Mouse (Mus musculus) liver, adult 2 months (tissue): ENCODE data around the gene Zmynd8. TPM values are rescaled to one million over a fixed set of nuclear protein-coding genes. Genes with fewer than 3 reads are reported as not detected.

ENCODE experiments used
- DNase-seq: peaks from one replicate; pipeline ENCODE4 v3.0.0-alpha.2; 2011; ENCODE audit warnings: low read depth, low spot score; ENCODE audit errors: extremely low read depth
- H3K27ac ChIP-seq: fragments of 200-500 bp; replicated peaks from 2 replicates; pipeline ENCODE4 v1.5.1; 2012; ENCODE audit warnings: low read depth, mild to moderate bottlenecking, control low read depth, inconsistent platforms, low read length; ENCODE audit not compliant: insufficient read depth
- H3K27me3 ChIP-seq: fragments of 200-500 bp; 2 replicates; pipeline ENCODE4 v1.6.1; 2012; ENCODE audit warnings: mild to moderate bottlenecking, moderate library complexity, low read length, inconsistent platforms; ENCODE audit not compliant: control insufficient read depth, insufficient read depth
- H3K36me3 ChIP-seq: fragments of 200-500 bp; 2 replicates; pipeline ENCODE4 v1.6.1; 2012; ENCODE audit warnings: low read length, inconsistent platforms; ENCODE audit not compliant: control insufficient read depth, insufficient read depth
- H3K4me1 ChIP-seq: fragments of 200-500 bp; 2 replicates; pipeline ENCODE4 v1.6.1; 2011; ENCODE audit warnings: low read length; ENCODE audit not compliant: control insufficient read depth, insufficient read depth
- H3K4me3 ChIP-seq: fragments of 200-500 bp; 2 replicates; pipeline ENCODE4 v1.5.1; 2011; ENCODE audit warnings: low read depth, mild to moderate bottlenecking, control low read depth, low read length, moderate library complexity; ENCODE audit not compliant: insufficient read depth
- H3K79me2 ChIP-seq: fragments of 200-500 bp; 2 replicates; pipeline ENCODE4 v1.6.1; 2012; ENCODE audit warnings: inconsistent platforms, mild to moderate bottlenecking, low read length, moderate library complexity; ENCODE audit not compliant: control insufficient read depth, insufficient read depth
- H3K9ac ChIP-seq: fragments of 200-500 bp; 2 replicates; pipeline ENCODE4 v1.6.1; 2012; ENCODE audit warnings: low read depth, mild to moderate bottlenecking, control low read depth, inconsistent platforms, low read length
- CTCF ChIP-seq: fragments of 200-500 bp; IDR thresholded peaks from 2 replicates; pipeline ENCODE4 v1.5.1; 2011; ENCODE audit warnings: low read depth, low read length, control low read depth
- POLR2A ChIP-seq: fragments of 200-500 bp; IDR thresholded peaks from 2 replicates; pipeline ENCODE4 v1.6.1; 2011; ENCODE audit warnings: low read length, control low read depth; ENCODE audit not compliant: insufficient read depth; ENCODE audit errors: extremely low read depth
- WGBS: fragments of 180-500 bp; shearing (Covaris S2); methylation state at CpG from one replicate; pipeline ENCODE4 v1.1.7; 2018; 5-methylcytosine and 5-hydroxymethylcytosine counted together
- polyA plus RNA-seq: library from polyadenylated mRNA; depleted of rRNA; stranded (reverse); fragments of >200 nt; gene quantifications from 2 replicates; pipeline ENCODE4 v1.2.3, GENCODE M21; 2012; rRNA removed
- total RNA-seq: library from RNA; depleted of rRNA; stranded (reverse); fragments of >200 nt; gene quantifications from 2 replicates; pipeline ENCODE4 v1.2.3, GENCODE M21; 2014; rRNA removed

Zmynd8 gene
- total and polyA plus RNA-seq, 2 experiments = 7.8 to 10.0 TPM

DNA sequence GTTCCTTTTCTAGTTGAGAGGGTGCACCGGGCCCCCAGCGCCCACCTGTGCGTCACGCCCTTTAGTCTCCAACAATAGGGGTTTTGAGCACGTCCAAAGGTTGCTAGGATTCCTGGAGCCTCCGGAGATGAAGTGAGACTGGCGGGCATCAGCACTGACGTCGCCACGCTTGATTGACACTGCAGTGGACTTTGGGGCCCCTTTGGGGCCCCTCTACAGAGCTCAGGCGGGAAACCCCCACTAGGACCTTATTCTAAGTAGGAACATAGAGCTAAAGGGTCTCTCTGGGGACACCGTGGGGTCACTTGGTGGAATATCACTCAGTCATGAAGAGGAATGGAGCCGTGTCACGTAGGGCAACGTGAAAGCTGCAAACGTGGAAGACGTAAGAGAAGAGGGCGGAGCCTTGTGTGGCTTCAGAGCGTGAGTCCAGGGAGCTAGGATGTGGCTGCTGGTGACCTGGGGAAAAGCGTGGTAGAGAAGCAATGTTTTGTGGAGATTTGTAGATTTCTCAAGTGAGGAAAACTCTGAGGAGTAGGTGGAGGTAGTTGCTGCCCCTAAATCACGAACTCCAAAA is 156.5 kb downstream of the Zmynd8 start:
- H3K79me2 ChIP-seq = no peaks in the 10 kb centered on the region
- no peaks in the 10 kb centered on the region for H3K27me3 ChIP-seq
- 32% methylated on average over 21 of the region's 21 CpGs for WGBS
- H3K36me3 ChIP-seq = no peaks in the 10 kb centered on the region
- no peak overlapping the region for H3K27ac ChIP-seq
- no peaks in the 10 kb centered on the region for H3K4me1 ChIP-seq
- no peak overlapping the region for H3K4me3 ChIP-seq
- TF ChIP-seq POLR2A = no peak
- no peak for TF ChIP-seq CTCF
- H3K9ac ChIP-seq = no peak overlapping the region
- DNase-seq = no peak

DNA sequence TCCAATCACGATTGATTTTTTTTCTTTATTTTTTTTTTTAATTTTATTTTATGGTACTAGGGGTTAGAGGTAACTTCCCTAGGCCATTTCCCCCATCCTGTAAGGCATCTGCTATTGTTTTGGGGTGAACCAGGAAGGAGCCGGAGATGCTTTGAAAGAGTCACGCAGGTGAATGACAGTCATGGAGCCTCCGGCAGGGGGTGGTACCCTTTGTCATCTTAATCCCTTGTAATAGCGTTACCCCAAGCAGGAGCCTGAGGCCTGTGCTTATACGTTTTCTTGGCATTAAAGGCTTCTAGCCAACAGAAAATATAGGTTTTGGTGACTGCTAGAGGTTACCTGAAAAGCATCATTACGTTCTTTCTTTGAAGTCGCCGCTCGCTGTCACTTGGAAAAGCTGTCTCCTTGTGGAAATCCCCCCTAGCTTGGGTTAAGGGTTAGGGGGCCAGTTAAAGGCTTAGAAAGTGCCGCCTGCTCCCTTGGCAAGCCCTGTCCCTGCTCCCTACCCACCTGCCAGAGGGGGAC is 157.2 kb downstream of the Zmynd8 start:
- 49% methylated on average over 11 of the region's 11 CpGs for WGBS
- no peak overlapping the region for H3K27ac ChIP-seq
- no peaks in the 10 kb centered on the region for H3K27me3 ChIP-seq
- TF ChIP-seq POLR2A = no peak
- no peak for TF ChIP-seq CTCF
- H3K9ac ChIP-seq = no peak overlapping the region
- H3K36me3 ChIP-seq = no peaks in the 10 kb centered on the region
- H3K4me3 ChIP-seq = no peak overlapping the region
- no peaks in the 10 kb centered on the region for H3K79me2 ChIP-seq
- no peak for DNase-seq
- H3K4me1 ChIP-seq = no peaks in the 10 kb centered on the region

DNA sequence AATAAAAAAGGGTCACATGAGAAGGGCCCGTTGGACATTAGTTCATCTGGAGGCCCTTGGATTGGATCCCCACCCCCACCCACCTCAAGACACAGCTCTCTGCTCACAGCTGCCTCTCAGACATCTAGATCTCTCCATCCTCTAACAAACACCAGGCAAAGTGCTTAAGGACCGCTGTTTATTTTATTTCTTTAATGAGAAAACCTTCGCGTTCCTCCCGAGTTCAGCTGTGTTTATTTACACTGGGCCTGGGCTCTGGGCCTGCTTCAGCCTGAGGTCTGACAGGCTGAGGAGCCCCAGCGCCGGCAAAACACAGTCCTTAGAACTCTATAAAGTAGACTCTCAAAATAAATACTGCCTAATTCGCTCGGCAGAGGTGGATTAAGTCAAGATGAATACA is 157.8 kb downstream of the Zmynd8 start:
- DNase-seq = peak; percentile 13
- 25% methylated on average over 9 of the region's 9 CpGs for WGBS

DNA sequence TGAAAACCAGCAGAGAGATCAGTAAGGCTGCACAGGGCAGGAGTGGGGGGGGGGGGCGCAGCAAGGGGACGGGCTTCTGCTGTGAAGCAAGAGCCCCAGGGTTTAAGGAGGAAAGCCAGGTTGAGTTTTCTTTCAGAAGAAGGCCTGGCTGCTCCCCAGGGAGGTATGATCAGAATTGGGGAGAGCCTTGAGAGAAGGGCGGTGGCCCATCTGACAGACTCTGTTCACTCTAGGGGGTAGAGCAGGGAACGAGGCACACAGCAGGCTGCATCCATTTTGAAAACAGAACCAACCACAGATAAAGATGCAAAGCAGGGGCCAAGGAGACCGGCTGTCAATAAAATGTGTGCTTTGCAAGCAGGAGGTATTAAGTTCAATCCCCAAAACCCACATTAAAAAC is 158.4 kb downstream of the Zmynd8 start:
- Histone ChIP-seq H3K27ac (no peak overlapping the region), H3K4me3 (no peak overlapping the region), H3K9ac (no peak overlapping the region), H3K79me2 (no peaks in the 10 kb centered on the region), H3K27me3 (no peaks in the 10 kb centered on the region), H3K36me3 (no peaks in the 10 kb centered on the region), H3K4me1 (no peaks in the 10 kb centered on the region)
- WGBS = 79% methylated on average over 5 of the region's 5 CpGs
- no peak for DNase-seq
- TF ChIP-seq CTCF (no peak), POLR2A (no peak)

More for the DNA sequence above, 157.8 kb downstream of the Zmynd8 start:
- TF ChIP-seq CTCF (no peak), POLR2A (no peak)
- Histone ChIP-seq H3K36me3 (no peaks in the 10 kb centered on the region), H3K79me2 (no peaks in the 10 kb centered on the region), H3K4me3 (no peak overlapping the region), H3K9ac (no peak overlapping the region), H3K4me1 (no peaks in the 10 kb centered on the region), H3K27ac (no peak overlapping the region), H3K27me3 (no peaks in the 10 kb centered on the region)

DNA sequence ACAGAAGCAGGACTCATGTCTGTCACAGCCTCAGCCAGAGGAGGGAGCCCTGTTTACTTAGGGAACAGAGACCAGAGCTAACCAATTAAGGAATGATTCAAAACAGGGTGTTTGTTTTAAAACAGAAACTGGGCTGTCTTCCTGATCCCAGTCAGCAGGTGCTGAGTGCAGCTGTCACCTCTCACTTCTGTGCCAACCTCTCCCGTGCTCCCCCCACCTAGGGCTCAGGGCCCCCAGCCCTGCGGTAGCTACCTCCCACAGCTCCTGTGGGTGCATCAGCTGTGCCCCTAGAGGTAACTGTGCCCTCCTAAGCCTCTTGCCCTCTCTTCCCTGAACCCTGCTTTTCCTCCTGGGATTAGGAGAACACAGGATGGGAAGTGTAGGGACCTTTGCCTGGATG is 162.5 kb downstream of the Zmynd8 start:
- 39% methylated on average over 2 of the region's 2 CpGs for WGBS
- Histone ChIP-seq H3K4me1 (no peaks in the 10 kb centered on the region), H3K27me3 (no peaks in the 10 kb centered on the region), H3K4me3 (no peak overlapping the region), H3K36me3 (no peaks in the 10 kb centered on the region), H3K27ac (no peak overlapping the region), H3K9ac (no peak overlapping the region), H3K79me2 (no peaks in the 10 kb centered on the region)
- DNase-seq = no peak
- no peak for TF ChIP-seq CTCF

Other genes with a start within 250 kb of the Zmynd8 start
- gene Ncoa3, start 93.6 kb upstream of the Zmynd8 start, total RNA-seq = 11.5 and 14.8 TPM in 2 replicates
- 8.2 and 13.6 TPM in 2 replicates for gene Ncoa3, start 93.6 kb upstream of the Zmynd8 start, polyA plus RNA-seq